In the genomic region with DNA sequence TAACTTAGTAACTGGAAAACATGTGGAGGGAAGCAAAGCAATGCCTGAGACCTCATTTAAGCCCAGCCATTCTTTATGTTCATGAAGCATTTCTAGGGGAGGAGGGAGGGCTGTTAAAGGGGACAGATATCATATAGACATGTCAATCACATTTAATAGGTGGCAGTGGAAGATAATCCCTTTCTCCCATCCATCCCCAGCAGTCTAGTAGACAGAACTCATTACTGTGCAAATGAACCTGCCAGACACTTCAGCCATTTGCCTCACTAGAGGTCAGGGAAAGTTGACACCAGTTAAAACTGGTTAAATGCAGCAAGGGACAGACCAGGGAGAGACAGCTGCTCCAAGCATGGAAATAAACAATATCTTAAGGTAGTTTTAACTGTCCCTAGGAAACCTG, we compare ENCODE assay signal across 15 mouse cellular contexts.
A peak's percentile ranks its signal among the peaks of the same experiment; 100 is the strongest.
DNase-seq lines count a peak whose midpoint lies in the region; ATAC-seq lines count a peak whose summit lies in the region.
"Had no signal": no experiment of that assay in that cellular context is flagged by ENCODE, and none has a peak within 500 bp of the region (broad histone marks: within the 10 kb centered on the region; RNA-seq: fewer than 3 reads in every experiment).

No protein-coding gene starts in this region.

- no peak overlapping the region for H3K4me3 ChIP-seq in kidney, embryonic 16.5 days (ENCODE audit: low read length)
- no peak overlapping the region for H3K4me3 ChIP-seq in embryonic facial prominence, embryonic 11.5 days (ENCODE audit: low read depth, low read length)
- no peak overlapping the region for H3K4me3 ChIP-seq in limb, embryonic 12.5 days (replicated peaks)
- H3K4me3 ChIP-seq in neural tube, embryonic 13.5 days, result no peak overlapping the region

- H3K4me2 ChIP-seq in kidney, embryonic 16.5 days (replicated peaks; ENCODE audit: low read depth, low read length), result no peak overlapping the region
- no peak overlapping the region for H3K4me2 ChIP-seq in embryonic facial prominence, embryonic 11.5 days (ENCODE audit: low read depth, low read length)
- H3K4me2 ChIP-seq in limb, embryonic 12.5 days, result no peak overlapping the region
- H3K4me2 ChIP-seq in neural tube, embryonic 13.5 days, result no peak overlapping the region

- no peak overlapping the region for H3K27ac ChIP-seq in kidney, embryonic 16.5 days (ENCODE audit: low read length)
- H3K27ac ChIP-seq in embryonic facial prominence, embryonic 11.5 days (replicated peaks; ENCODE audit: low read depth, low read length), result no peak overlapping the region
- no peak overlapping the region for H3K27ac ChIP-seq in limb, embryonic 12.5 days
- no peak overlapping the region for H3K27ac ChIP-seq in neural tube, embryonic 13.5 days (replicated peaks)

- no peaks in the 10 kb centered on the region for H3K36me3 ChIP-seq in kidney, embryonic 16.5 days (ENCODE audit: insufficient read depth, low read length)
- H3K36me3 ChIP-seq in embryonic facial prominence, embryonic 11.5 days (replicated peaks; ENCODE audit: control insufficient read depth, insufficient read depth, low read depth, low read length), result no peaks in the 10 kb centered on the region
- H3K36me3 ChIP-seq in limb, embryonic 12.5 days, result no peaks in the 10 kb centered on the region
- H3K36me3 ChIP-seq in neural tube, embryonic 13.5 days, result no peaks in the 10 kb centered on the region

- ATAC-seq in kidney, embryonic 16.5 days (ENCODE audit: low FRiP score, low TSS enrichment), result peak; percentile 93
- peak; percentile 94 for ATAC-seq in embryonic facial prominence, embryonic 11.5 days (replicated peaks; ENCODE audit: insufficient number of reproducible peaks, low FRiP score, low TSS enrichment, low read depth)
- ATAC-seq in limb, embryonic 12.5 days (ENCODE audit: insufficient number of reproducible peaks, insufficient read depth, low FRiP score, low TSS enrichment, low read depth), result peak; percentile 86
- ATAC-seq in neural tube, embryonic 13.5 days (ENCODE audit: low read depth), result peak; percentile 40
- ATAC-seq: Patski had no signal

- no peak for DNase-seq in kidney, postnatal 4 days
- peak; percentile 63 for DNase-seq in embryonic facial prominence, embryonic 11.5 days (ENCODE audit: low spot score)
- DNase-seq in spleen, postnatal 36 days (ENCODE audit: low spot score in 2 of 2), result no peak
- DNase-seq in adrenal gland, postnatal 36 days, result no peak
- no peak for DNase-seq in thymus, postnatal 0 days (ENCODE audit: low spot score)
- DNase-seq: adrenal gland, postnatal 14 days; cerebellum, postnatal 10 days; heart, postnatal 10 days; kidney, postnatal 14 days; lung, adult 2 months; thymus, postnatal 4 days had no signal

- 0 out of 2 replicates have a peak, but pooled peaks cover 4% of the 10 kb centered on the region for H3K4me1 ChIP-seq in kidney, embryonic 16.5 days (ENCODE audit: insufficient read depth, low read length)
- no peaks in the 10 kb centered on the region for H3K4me1 ChIP-seq in embryonic facial prominence, embryonic 11.5 days (ENCODE audit: control insufficient read depth, insufficient read depth, low read length)
- H3K4me1 ChIP-seq in limb, embryonic 12.5 days (replicated peaks), result no peaks in the 10 kb centered on the region
- H3K4me1 ChIP-seq in neural tube, embryonic 13.5 days (replicated peaks), result peaks cover 9% of the 10 kb centered on the region; the same call in 1 of the 2 replicates

- H3K27me3 ChIP-seq in kidney, embryonic 16.5 days (ENCODE audit: insufficient read depth, low read length), result no peaks in the 10 kb centered on the region
- no peaks in the 10 kb centered on the region for H3K27me3 ChIP-seq in embryonic facial prominence, embryonic 11.5 days (ENCODE audit: control insufficient read depth, insufficient read depth, low read length)
- H3K27me3 ChIP-seq in limb, embryonic 12.5 days, result no peaks in the 10 kb centered on the region
- no peaks in the 10 kb centered on the region for H3K27me3 ChIP-seq in neural tube, embryonic 13.5 days
- H3K27me3 ChIP-seq: Patski had no signal

- no peak overlapping the region for H3K9ac ChIP-seq in kidney, embryonic 16.5 days (replicated peaks; ENCODE audit: low read length)
- H3K9ac ChIP-seq in embryonic facial prominence, embryonic 11.5 days (replicated peaks; ENCODE audit: low read length), result no peak overlapping the region
- no peak overlapping the region for H3K9ac ChIP-seq in limb, embryonic 12.5 days (replicated peaks)
- H3K9ac ChIP-seq in neural tube, embryonic 13.5 days, result no peak overlapping the region

- H3K9me3 ChIP-seq in kidney, embryonic 16.5 days (ENCODE audit: low read length), result no peaks in the 10 kb centered on the region
- H3K9me3 ChIP-seq in embryonic facial prominence, embryonic 11.5 days (replicated peaks; ENCODE audit: control insufficient read depth, low read length), result no peaks in the 10 kb centered on the region
- H3K9me3 ChIP-seq in limb, embryonic 12.5 days, result no peaks in the 10 kb centered on the region
- no peaks in the 10 kb centered on the region for H3K9me3 ChIP-seq in neural tube, embryonic 13.5 days

Comparison
In these comparisons a context has a peak if more than half of its experiments do, and no peak if none do; other contexts are left out.
1. ATAC-seq: peak in every context shown above with its lines; median percentile 94 in embryonic facial prominence, embryonic 11.5 days; 93 in kidney, embryonic 16.5 days; 86 in limb, embryonic 12.5 days; 40 in neural tube, embryonic 13.5 days.